Mouse (Mus musculus) kidney, adult 2 months (tissue): ENCODE data around the gene Spats1.

Experiments used
- CTCF ChIP-seq: fragments of 200-500 bp; conservative IDR thresholded peaks from 2 replicates; pipeline ENCODE4 v1.5.1; 2011; ENCODE audit warnings: low read depth, mild to moderate bottlenecking, control low read depth, low read length, moderate library complexity, mixed read lengths; ENCODE audit not compliant: insufficient read depth, insufficient read length
- POLR2A ChIP-seq: fragments of 200-500 bp; IDR thresholded peaks from one replicate; pipeline ENCODE4 v1.6.1; 2011; ENCODE audit warnings: low read depth, low read length, control low read depth

DNA sequence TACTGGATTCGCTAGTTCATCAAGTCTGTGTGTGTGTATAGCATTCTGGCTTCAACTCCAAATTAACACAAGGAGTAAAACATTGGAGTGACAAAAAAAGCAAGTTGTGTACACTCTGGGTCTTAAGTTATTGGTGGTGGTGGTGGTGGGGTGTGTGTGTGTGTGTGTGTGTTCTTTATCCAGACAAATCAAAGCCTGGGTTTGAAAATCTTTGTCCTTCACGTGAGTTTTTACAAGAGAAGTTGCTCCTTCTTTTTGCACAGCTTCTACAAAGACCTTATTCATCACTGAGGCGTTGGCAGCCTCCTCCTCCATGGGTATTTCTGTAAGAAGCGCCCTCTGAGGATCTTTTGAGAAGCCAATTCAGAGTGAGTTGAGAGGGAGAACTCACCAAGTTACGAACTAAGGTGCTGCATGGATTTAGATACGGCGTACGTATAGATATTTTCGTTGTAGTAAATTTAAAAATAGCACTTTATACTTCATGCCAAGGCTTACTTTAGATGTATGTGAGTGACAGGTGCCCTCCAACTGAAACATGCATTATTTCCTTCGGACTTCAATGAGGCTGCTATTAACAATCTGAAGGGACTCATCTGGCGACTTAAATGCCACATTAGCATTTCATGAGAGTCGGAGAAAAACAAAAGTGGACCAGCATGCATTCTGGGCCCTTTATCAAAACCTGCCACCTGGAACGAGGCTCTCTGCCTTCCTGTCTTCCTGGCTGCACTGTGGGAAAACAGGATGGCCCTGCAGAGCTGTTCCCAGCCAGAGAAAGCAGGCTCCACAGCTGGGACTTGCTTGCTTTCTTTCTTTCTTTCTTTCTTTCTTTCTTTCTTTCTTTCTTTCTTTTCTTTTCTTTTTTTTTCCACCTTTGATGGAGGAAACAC is 18.7 kb downstream of the Spats1 start:
- TF ChIP-seq CTCF (no peak), POLR2A (no peak)
